Mouse (Mus musculus): ENCODE results near the gene Mslnl.

Gene Mslnl

DNA sequence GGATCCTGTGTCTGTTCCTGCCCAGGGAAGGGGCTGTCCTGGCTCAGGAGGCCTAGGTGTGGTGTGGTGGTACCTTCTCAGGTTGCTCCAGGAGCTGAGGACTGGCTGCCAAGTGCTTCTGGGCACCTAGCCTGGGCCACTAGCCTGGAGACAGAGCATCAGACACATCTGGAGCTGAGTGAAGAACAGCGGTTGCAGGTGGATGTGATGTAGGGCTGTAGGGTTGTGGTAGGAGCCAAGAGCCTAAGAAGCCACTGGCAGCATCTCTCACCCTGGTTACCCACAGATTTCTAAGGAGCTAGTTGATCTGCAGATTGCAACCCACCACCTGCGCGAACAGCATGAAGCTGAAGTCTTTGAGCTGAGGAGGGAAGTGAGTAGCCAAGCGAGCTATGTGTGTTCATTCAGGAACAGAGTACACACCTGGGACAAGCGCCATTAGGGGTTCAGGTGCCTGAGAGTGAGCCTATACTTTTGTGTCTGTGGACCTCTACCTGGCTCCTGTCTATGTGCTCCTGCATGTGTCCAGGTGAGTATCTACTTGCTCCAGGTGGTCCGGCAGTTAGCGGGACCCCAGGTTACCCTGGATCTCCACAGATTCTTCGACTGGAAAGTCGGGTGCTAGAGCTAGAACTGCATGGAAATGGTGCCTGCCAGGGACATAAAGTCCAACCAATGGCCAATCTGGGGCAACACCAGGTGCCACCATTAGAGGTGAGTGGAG is 51.1 kb downstream of the Mslnl start:
- DNase-seq: no peak

GRCm38 (mm10) chr17:25791320-25791842 is 55.5 kb downstream of the Mslnl start:
- DNase-seq: no peak

DNA sequence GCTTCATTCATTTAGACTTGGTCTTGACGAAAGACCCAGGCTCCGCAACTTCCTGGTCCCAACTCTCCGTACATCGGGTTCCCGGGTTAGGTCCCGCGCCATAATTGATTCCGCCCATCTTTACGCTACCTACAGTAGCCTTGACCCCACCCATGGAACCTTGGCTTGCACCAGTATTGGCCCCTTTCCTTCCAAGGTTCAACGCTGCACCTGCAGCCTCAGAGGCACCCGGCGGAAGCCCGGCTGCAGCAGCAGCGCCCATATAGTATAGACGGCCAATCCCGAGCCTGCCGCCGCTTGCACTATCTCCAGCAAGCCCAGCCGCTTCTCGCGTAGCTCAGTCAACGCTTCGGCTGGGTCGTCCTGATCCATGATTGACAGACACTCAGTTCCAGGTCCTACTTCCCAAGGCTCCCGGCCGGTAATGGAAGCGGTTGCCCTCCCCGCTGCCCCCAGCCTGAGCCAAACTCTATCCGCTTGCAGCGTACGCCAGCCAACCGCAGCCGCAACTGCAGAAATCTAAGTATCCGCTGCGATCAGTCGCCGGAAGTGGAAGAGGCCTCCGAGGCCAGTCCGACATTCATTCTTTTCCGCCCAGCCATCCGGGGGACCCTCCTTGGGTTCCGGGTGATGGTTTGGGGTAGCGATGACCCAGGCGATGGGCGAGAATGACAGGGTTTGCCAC is 56.1 kb downstream of the Mslnl start:
- peak; percentile 81 to 83 for DNase-seq

DNA sequence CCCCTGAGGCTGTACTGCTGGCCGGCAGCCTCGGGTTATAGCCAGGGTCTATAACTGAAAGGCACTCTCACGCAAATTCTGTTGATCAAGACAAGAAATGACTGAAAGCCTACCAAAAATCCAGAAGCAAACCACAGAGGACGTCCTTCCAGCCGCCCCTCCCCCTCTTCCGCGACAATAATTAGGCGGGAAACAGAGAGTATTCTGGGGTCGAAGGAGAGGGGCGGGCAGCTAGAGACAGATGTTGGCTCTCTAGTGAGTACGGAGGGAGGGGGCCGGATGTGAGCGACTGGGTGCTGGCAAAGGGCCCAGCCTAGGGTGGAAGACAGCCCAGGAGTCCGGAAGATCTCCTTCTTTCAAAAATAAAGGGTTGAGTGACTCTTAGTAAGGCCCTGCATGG is 56.8 kb downstream of the Mslnl start, which contains the start of gene Fam173a:
Gene Fam173a (minus strand): TSS at position 287 of the 400 bp plus-strand sequence.
- DNase-seq: peak; percentile 74 to 80

- DNase-seq: no peak
These were observed 58.4 kb downstream of the Mslnl start for GRCm38 (mm10) chr17:25794197-25794596.

DNA sequence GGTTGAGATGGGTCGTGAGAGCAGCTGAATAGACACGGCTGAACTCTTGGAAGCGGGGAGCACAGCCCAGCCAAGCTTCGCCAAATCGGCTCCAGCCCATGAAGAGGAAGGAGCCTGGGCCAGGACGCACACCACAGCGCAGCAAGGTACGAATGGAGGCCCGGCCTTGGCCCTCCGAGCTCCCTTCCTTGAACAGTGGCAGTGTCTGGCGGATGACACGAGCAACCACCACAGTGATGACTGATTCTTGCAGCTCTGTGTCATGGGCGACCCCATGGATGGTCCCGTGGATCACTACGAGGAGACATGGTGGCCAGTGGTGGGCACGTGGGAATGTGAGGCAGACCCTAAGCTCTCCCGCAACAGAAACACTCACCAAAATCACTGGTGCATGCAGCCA is 59.2 kb downstream of the Mslnl start:
- DNase-seq: no peak

GRCm38 (mm10) chr17:25795609-25796092 is 59.8 kb downstream of the Mslnl start, which contains the start of gene AC134908.4:
Gene AC134908.4 (minus strand): TSS chr17:25795659.
- peak in 1 of 2 experiments; percentile 39 for DNase-seq

GRCm38 (mm10) chr17:25796211-25796771 is 60.4 kb downstream of the Mslnl start:
- no peak for DNase-seq

DNA sequence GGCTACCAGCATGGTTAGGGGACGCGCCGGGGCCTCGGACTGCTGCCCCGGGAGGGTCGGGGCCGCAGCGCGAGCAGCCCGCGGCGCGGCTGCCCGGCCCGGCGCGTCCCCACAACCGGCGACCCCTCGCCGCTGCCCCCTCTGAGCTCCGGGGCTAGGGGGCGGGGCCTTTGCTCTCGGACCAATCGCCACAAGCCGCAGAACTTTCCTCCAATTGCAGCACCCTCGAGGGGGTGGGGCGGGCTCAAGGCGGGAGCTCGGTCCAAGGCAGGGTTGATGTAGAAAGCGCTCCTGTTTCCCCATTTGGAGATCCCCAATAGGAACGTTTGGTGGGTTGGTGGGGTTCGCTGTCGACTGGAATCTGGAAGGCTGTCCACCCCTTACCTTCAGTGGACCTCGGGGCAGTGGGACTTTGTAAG is 61.1 kb downstream of the Mslnl start, which contains the start of gene Metrn:
Gene Metrn (minus strand): TSS at position 186 of the 419 bp plus-strand sequence.
- DNase-seq: peak; percentile 88

Data from lung, adult 18-20 months (tissue).